Mouse (Mus musculus): ENCODE results near the gene Tmem170.
"Not testable (repeated sequence)": the region's sequence is repeated elsewhere in the genome, so short reads cannot be mapped to it uniquely, and the experiment has no call there.

The Tmem170 gene

GRCm38 (mm10) chr8:111875758-111876157 is 792 bp downstream of the Tmem170 start:
- DNase-seq (ENCODE audit: low spot score) = no peak

GRCm38 (mm10) chr8:111871278-111871677 is 5.3 kb downstream of the Tmem170 start:
- DNase-seq (ENCODE audit: low spot score) = no peak

- DNase-seq (ENCODE audit: low spot score) = no peak
Measured at GRCm38 (mm10) chr8:111870379-111870778, 6.2 kb downstream of the Tmem170 start.

GRCm38 (mm10) chr8:111868664-111869063 is 7.9 kb downstream of the Tmem170 start:
- no peak for DNase-seq (ENCODE audit: low spot score)

GRCm38 (mm10) chr8:111865857-111866256 is 10.7 kb downstream of the Tmem170 start:
- no peak for DNase-seq (ENCODE audit: low spot score)

GRCm38 (mm10) chr8:111865130-111865852 is 11.3 kb downstream of the Tmem170 start:
- DNase-seq (ENCODE audit: low spot score) = no peak

GRCm38 (mm10) chr8:111864648-111865047 is 11.9 kb downstream of the Tmem170 start:
- no peak for DNase-seq (ENCODE audit: low spot score)

- DNase-seq (ENCODE audit: low spot score) = no peak
Measured at GRCm38 (mm10) chr8:111863280-111863679, 13.3 kb downstream of the Tmem170 start.

- DNase-seq (ENCODE audit: low spot score) = no peak
Measured at GRCm38 (mm10) chr8:111855977-111856376, 20.6 kb downstream of the Tmem170 start.

GRCm38 (mm10) chr8:111853861-111854501 is 22.6 kb downstream of the Tmem170 start, which contains the start of gene Cfdp1:
Gene Cfdp1, minus strand, starts transcription at chr8:111854291.
- DNase-seq (ENCODE audit: low spot score) = peak; percentile 99

GRCm38 (mm10) chr8:111853219-111853618 is 23.3 kb downstream of the Tmem170 start:
- not testable (repeated sequence) for DNase-seq (ENCODE audit: low spot score)

GRCm38 (mm10) chr8:111846746-111847145 is 29.8 kb downstream of the Tmem170 start:
- DNase-seq (ENCODE audit: low spot score) = no peak

- DNase-seq (ENCODE audit: low spot score) = peak; percentile 26
Measured at GRCm38 (mm10) chr8:111835540-111835939, 41.0 kb downstream of the Tmem170 start.

GRCm38 (mm10) chr8:111834011-111834410 is 42.5 kb downstream of the Tmem170 start:
- no peak for DNase-seq (ENCODE audit: low spot score)

- DNase-seq (ENCODE audit: low spot score) = no peak
Measured at GRCm38 (mm10) chr8:111832983-111833382, 43.6 kb downstream of the Tmem170 start.

GRCm38 (mm10) chr8:111831996-111832395 is 44.6 kb downstream of the Tmem170 start:
- no peak for DNase-seq (ENCODE audit: low spot score)

- no peak for DNase-seq (ENCODE audit: low spot score)
Measured at GRCm38 (mm10) chr8:111828595-111828994, 48.0 kb downstream of the Tmem170 start.

- DNase-seq (ENCODE audit: low spot score) = no peak
Measured at GRCm38 (mm10) chr8:111825219-111825618, 51.3 kb downstream of the Tmem170 start.

GRCm38 (mm10) chr8:111824334-111824733 is 52.2 kb downstream of the Tmem170 start:
- DNase-seq (ENCODE audit: low spot score) = no peak

GRCm38 (mm10) chr8:111821199-111821598 is 55.4 kb downstream of the Tmem170 start:
- no peak for DNase-seq (ENCODE audit: low spot score)

- no peak for DNase-seq (ENCODE audit: low spot score)
Measured at GRCm38 (mm10) chr8:111820691-111821090, 55.9 kb downstream of the Tmem170 start.

- DNase-seq (ENCODE audit: low spot score) = no peak
Measured at GRCm38 (mm10) chr8:111820018-111820417, 56.5 kb downstream of the Tmem170 start.

GRCm38 (mm10) chr8:111818556-111818955 is 58.0 kb downstream of the Tmem170 start:
- no peak for DNase-seq (ENCODE audit: low spot score)

- DNase-seq (ENCODE audit: low spot score) = no peak
Measured at GRCm38 (mm10) chr8:111815078-111815477, 61.5 kb downstream of the Tmem170 start.
